Mouse (Mus musculus) activated CD4-positive, CD25-positive, alpha-beta regulatory T cell, adult 4 months (primary cell): ENCODE results near the gene Mrpl42. TPM values are rescaled to one million over a fixed set of nuclear protein-coding genes. Genes with fewer than 3 reads are reported as not detected.

Experiments used
- ATAC-seq: one replicate; pipeline ENCODE4 v1.8.0; 2017
- polyA plus RNA-seq, 2 experiments: library from polyadenylated mRNA; unstranded; fragments of 100-300 nt; shearing (Covaris generic); gene quantifications; one replicate each; pipeline ENCODE4 v1.2.1; 2017

Mrpl42 gene
- polyA plus RNA-seq, 2 experiments from 2014 or later = 188 to 213 TPM

DNA sequence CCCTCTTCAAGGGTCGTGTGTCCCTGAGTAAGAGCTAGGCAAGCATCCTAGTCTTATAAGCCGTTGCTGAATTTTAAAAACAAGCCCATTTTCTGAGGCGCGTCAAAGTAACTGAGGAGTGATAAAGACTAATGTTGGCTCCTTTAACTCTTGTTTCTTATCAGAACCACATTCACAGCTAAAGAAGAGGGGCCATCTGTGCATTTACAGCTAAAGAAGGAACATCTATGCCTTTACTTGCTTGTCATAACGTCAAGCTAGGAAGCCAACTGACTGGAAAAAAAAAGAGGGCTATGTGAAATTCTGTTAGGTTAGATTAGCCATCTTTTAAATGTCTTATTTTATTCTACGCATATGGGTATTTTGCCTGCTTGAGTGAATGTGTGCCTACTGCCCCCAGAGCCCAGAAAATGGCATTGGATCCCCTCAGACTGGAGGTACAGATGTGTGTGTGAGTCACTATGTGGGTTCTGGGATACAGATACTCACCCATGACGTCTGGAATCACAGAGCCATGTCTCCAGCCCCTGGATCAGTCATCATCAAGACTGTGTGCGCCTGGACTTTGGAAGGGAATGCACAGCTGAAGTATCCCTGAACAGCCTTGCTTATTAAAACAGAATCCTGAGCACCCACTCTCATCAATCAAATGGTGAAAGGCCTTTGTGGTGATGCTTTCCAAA lies 44.2 kb downstream of the Mrpl42 start:
- ATAC-seq = no peak

DNA sequence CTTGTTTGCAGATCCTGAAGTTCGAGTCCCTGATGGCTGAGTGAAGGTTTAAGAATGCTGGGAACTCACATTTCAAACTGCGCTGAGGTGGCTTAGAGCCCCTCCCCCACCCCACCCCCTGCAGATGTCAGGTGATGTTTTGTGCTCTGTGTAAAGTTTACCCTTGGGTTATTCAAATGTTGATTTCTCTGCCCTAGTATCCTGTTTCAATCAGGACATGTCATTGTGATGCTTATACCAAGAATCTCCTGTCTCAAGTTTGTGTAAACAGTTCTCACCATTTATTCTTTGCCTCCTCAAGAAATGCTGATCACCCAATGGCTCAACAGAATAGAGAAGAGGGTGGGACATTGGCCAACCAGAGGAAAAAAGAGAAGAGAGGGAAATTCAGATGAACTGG lies 45.6 kb downstream of the Mrpl42 start:
- no peak for ATAC-seq

DNA sequence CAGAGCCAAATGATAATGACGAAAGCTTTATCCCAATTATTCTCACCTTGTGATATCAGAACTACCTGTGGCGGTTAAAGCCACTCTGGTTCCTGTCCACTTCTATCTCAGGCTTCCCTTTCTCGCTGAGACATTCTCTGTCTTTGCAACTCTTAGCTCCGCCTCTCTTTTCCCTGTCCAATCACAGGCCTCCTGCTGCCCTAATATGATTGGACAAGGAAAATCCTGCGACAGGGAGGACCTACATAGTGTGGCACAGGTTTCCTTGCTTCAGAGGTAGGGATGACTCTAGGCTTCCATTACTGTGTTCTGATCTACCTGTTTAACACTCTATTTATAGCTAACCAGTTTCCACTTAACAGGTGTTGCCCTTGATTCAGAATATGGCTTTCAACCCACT lies 48.5 kb downstream of the Mrpl42 start:
- no peak for ATAC-seq

DNA sequence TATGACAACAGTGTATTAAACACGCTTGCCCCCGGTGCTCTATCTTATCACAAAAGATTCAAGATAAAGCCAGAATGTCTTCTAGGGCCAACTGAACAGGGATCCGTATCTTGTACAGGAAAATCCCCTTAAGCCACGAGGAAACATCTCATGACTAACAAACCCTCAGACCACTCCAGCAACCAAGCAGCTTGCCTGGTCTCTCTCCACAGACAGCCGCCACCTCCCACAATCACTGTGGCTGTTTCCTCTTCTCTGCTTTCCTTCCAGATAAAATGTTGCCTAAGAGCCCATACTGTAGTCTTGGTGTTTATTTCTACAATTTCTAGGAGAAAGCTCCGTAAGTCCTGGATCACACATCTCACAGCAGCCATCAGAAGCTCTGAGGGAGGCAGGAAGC lies 52.7 kb downstream of the Mrpl42 start:
- no peak for ATAC-seq

GRCm38 (mm10) chr10:95447954-95448353 lies 53.8 kb downstream of the Mrpl42 start:
- ATAC-seq = no peak

GRCm38 (mm10) chr10:95445104-95446056 lies 56.4 kb downstream of the Mrpl42 start:
- ATAC-seq = no peak

GRCm38 (mm10) chr10:95442334-95442733 lies 59.4 kb downstream of the Mrpl42 start:
- ATAC-seq = no peak

DNA sequence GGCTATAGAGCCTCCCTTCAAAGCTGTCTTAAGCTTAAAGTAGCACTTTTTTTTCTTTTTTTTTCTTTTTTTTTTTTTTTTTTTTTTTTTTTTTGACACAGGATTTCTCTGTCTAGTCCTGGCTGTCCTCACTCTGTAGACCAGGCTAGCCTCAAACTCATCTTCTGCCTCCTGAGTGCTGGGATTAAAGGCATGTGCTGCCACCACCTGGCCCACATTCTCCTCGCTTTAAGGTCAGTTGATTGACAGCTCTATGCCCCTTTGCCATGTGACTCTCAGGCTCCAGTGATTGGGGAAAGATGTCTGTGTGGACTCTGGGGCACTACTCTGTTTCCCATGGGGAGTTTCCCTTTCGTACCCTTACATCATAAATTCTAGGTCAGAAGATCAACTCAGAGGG lies 61.2 kb downstream of the Mrpl42 start:
- ATAC-seq = no peak

DNA sequence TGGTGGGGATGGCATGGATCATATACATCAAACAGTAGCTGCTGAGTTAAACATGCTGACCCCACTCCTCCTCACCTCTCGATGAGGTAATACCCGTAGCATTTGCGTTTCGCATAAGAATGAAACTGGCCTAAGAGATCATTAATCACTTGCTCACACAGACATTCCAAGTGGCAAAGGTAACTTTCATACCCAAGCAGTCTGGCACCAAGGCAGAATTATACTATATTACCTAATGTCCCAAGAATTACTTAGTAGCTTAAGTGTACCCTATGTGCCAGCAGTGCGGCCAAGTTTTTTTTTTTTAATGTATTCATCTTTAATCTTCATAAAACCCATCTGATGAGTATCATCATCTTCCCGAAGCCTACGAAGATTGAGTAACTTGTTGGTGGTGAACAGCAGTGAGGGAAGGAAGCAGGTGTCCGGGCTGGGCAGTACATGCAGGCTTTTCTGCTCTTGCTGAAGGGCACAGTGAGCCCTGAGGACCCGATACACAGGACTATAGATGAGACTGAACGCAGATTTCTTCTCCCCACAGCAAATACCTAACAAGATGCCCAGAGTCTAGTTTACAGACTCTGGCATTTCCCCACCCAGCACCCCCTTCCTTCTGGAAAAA lies 61.9 kb downstream of the Mrpl42 start:
- ATAC-seq = no peak

DNA sequence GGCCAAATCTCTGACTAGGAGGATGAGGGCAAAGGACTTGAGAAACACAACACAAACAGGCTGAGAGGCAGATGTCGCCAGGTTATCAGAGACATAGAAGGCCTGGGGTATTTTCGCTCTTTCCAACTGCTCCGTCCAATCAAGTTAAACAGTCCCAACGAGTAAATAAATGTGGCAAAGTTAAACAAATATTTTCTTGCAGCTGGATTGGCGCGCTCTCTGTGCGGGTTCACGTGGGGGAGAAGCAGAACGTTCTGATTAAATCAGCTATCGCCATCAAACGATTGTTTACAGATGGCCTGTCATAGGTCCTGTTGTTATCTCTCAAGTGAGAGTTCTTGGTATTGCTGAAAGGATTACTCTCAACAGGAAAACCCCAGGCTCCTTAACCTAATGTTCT lies 62.8 kb downstream of the Mrpl42 start:
- no peak for ATAC-seq

Other genes starting within 250 kb of the Mrpl42 start
- 10 to 100 TPM; 31.3 to 34.4 TPM for gene Cradd, start 177.8 kb downstream of the Mrpl42 start, polyA plus RNA-seq
- 10 to 100 TPM; 76.0 to 81.6 TPM for gene Socs2, start 84.8 kb downstream of the Mrpl42 start, polyA plus RNA-seq
- 100 to 1,000 TPM; 349 to 397 TPM for gene Ube2n, start 13.2 kb upstream of the Mrpl42 start, polyA plus RNA-seq
- 10 to 100 TPM; 11.3 to 14.8 TPM for gene Nudt4, start 62.2 kb upstream of the Mrpl42 start, polyA plus RNA-seq
- gene Anapc15-ps, start 171.5 kb upstream of the Mrpl42 start, polyA plus RNA-seq = not detected